Mouse (Mus musculus) left cerebral cortex, postnatal 10 days (tissue): Measurements from ENCODE around the gene Ptch2. TPM values are rescaled to one million over a fixed set of nuclear protein-coding genes. Genes with fewer than 3 reads are reported as not detected.

Experiments used
- DNase-seq, 2 experiments: peaks; one replicate each; pipeline ENCODE4 v3.0.0; 2021 to 2022; ENCODE audit warnings: low spot score in 2 of 2, mixed read lengths in 1 of 2; ENCODE audit errors: extremely low spot score in 1 of 2
- intact Hi-C: fragments of 180-260 bp; cut with DNase I; formaldehyde crosslinking; loops from one replicate; pipeline ENCODE4 v1.15.1; 2025
- total RNA-seq, 2 experiments: library from RNA; stranded (reverse); gene quantifications; 2 replicates each; pipeline ENCODE4 v1.2.3; 2021

The Ptch2 gene
- total RNA-seq, 2 experiments from 2014 or later: 2.4 to 3.4 TPM

- no peak for DNase-seq
- intact Hi-C loops: no loop called here
These were observed 44.7 kb downstream of the Ptch2 start for GRCm38 (mm10) chr4:117140613-117141012.

GRCm38 (mm10) chr4:117143023-117143422 is 47.1 kb downstream of the Ptch2 start:
- intact Hi-C loops: no loop called here
- DNase-seq: no peak

- intact Hi-C loops: loop anchor here (5.0 kb wide), 1 partner anchor 143 kb away; no protein-coding TSS in a partner anchor
- no peak for DNase-seq
These were observed 49.4 kb downstream of the Ptch2 start for GRCm38 (mm10) chr4:117145248-117145647.

- intact Hi-C loops: loop anchor here (5.0 kb wide), 1 partner anchor 144 kb away; no protein-coding TSS in a partner anchor
- peak in 1 of 2 experiments; percentile 91 for DNase-seq
These were observed 50.3 kb downstream of the Ptch2 start for GRCm38 (mm10) chr4:117146176-117146575.

GRCm38 (mm10) chr4:117148047-117148713 is 52.3 kb downstream of the Ptch2 start:
- no peak for DNase-seq

GRCm38 (mm10) chr4:117148815-117149214 is 52.9 kb downstream of the Ptch2 start:
- intact Hi-C loops: loop anchor here (5.0 kb wide), 1 partner anchor 147 kb away; no protein-coding TSS in a partner anchor
- no peak for DNase-seq

More at GRCm38 (mm10) chr4:117148047-117148713, 52.3 kb downstream of the Ptch2 start:
- intact Hi-C loops: loop anchor here (5.0 kb wide), 1 partner anchor 146 kb away; no protein-coding TSS in a partner anchor

- intact Hi-C loops: loop anchor here (5.0 kb wide), 1 partner anchor 147 kb away; no protein-coding TSS in a partner anchor
- DNase-seq: no peak
These were observed 53.7 kb downstream of the Ptch2 start for GRCm38 (mm10) chr4:117149291-117150211.

GRCm38 (mm10) chr4:117150212-117150733 is 54.4 kb downstream of the Ptch2 start:
- intact Hi-C loops: no loop called here
- DNase-seq: no peak

- intact Hi-C loops: no loop called here
- DNase-seq: no peak
These were observed 55.5 kb downstream of the Ptch2 start for GRCm38 (mm10) chr4:117151416-117151815.

- intact Hi-C loops: no loop called here
- no peak for DNase-seq
These were observed 56.8 kb downstream of the Ptch2 start for GRCm38 (mm10) chr4:117152714-117153113.

- intact Hi-C loops: no loop called here
- DNase-seq: no peak
These were observed 59.3 kb downstream of the Ptch2 start for GRCm38 (mm10) chr4:117155020-117155791.

- intact Hi-C loops: no loop called here
- peak; percentile 82 to 90 for DNase-seq
These were observed 60.0 kb downstream of the Ptch2 start, which contains the start of gene Rps8 for GRCm38 (mm10) chr4:117155792-117156355. TSS of gene Rps8 (minus strand) at chr4:117156243.

- no peak for DNase-seq
- intact Hi-C loops: no loop called here
These were observed 60.5 kb downstream of the Ptch2 start for GRCm38 (mm10) chr4:117156372-117156771.

GRCm38 (mm10) chr4:117159666-117160065 is 63.8 kb downstream of the Ptch2 start:
- intact Hi-C loops: no loop called here
- no peak for DNase-seq

- DNase-seq: no peak
- intact Hi-C loops: no loop called here
These were observed 65.3 kb downstream of the Ptch2 start for GRCm38 (mm10) chr4:117161183-117161582.
